Mouse (Mus musculus) limb, embryonic 10.5 days (tissue): ENCODE results near the gene Wipf3. TPM values are rescaled to one million over a fixed set of nuclear protein-coding genes. Genes with fewer than 3 reads are reported as not detected.
A peak's percentile ranks its signal among the peaks of the same experiment; 100 is the strongest.

ENCODE experiments used
- DNase-seq: peaks from one replicate; pipeline ENCODE4 v3.0.0-alpha.2; 2017; ENCODE audit warnings: low spot score
- H3K27ac ChIP-seq: fragments of 300-500 bp; sonication (generic); 2 replicates; pipeline ENCODE4 v1.5.1; 2016; ENCODE audit warnings: mild to moderate bottlenecking
- H3K27me3 ChIP-seq: fragments of 300-500 bp; sonication (generic); 2 replicates; pipeline ENCODE4 v1.6.1; 2016; ENCODE audit warnings: low read depth, mild to moderate bottlenecking; ENCODE audit not compliant: poor library complexity, severe bottlenecking
- H3K36me3 ChIP-seq: fragments of 300-500 bp; sonication (generic); 2 replicates; pipeline ENCODE4 v1.6.1; 2016; ENCODE audit warnings: mild to moderate bottlenecking, moderate library complexity
- H3K4me1 ChIP-seq: fragments of 300-500 bp; sonication (generic); 2 replicates; pipeline ENCODE4 v1.6.1; 2016
- H3K4me3 ChIP-seq: fragments of 300-500 bp; sonication (generic); 2 replicates; pipeline ENCODE4 v1.5.1; 2016; ENCODE audit warnings: mild to moderate bottlenecking, moderate library complexity
- H3K9me3 ChIP-seq: fragments of 300-500 bp; sonication (generic); replicated peaks from 2 replicates; pipeline ENCODE4 v1.6.1; 2016; ENCODE audit warnings: mild to moderate bottlenecking
- WGBS: fragments of 180-500 bp; shearing (Covaris S2); methylation state at CpG from one replicate; pipeline ENCODE4 v1.1.7; 2016; 5-methylcytosine and 5-hydroxymethylcytosine counted together
- polyA plus RNA-seq: library from polyadenylated mRNA; unstranded; fragments of >200 nt; fragmentation: Nextera tagmentation; extraction: Ambion mirVana; gene quantifications from 2 replicates; pipeline ENCODE4 v1.2.1, GENCODE M21; 2016

The Wipf3 gene
- polyA plus RNA-seq, 1 experiment from 2014 or later, result 1.0 TPM

DNA sequence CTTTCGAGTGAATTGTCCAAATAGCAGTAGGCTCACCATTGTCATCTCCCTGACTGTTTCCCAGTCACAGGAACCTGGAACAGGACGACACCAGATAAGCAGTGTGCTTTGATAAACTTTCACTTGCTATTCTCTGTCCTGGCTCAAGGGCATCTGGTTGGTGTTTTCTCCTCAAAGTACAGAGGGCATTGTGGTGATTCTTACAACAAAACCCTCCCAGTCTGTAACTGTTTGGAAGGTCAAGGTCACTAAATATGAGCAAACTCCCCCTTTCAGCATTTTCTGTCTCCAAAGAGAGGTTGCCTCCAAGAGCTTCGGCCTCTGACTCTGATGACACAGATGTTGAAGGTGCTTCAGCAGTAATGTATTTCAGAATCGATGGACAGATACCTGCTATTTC, 35.5 kb downstream of the Wipf3 start:
- H3K27ac ChIP-seq, result no peak overlapping the region
- DNase-seq, result no peak
- no peaks in the 10 kb centered on the region for H3K4me1 ChIP-seq
- no peaks in the 10 kb centered on the region for H3K36me3 ChIP-seq
- H3K4me3 ChIP-seq, result no peak overlapping the region
- H3K27me3 ChIP-seq, result no peaks in the 10 kb centered on the region
- 85% methylated on average over 4 of the region's 4 CpGs for WGBS
- H3K9me3 ChIP-seq, result no peaks in the 10 kb centered on the region

DNA sequence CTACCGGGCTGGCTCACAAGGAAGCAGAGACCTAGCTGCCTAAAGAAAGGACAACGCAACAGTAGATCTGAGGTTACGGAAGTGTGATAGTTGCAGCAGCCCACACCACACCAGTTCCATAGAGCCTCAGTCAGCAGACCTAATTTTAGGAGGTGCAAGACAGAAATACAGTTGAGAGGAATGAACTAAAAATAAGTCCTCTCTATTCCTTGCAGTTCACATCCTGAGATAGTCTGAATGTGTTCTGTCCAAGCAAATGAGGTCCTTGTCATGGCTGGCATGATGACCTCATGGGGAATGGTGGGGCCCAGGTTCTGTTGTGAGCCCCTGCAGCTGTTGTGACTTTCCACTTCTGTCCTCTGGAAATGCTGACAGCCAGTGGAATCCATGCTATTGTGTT, 38.0 kb downstream of the Wipf3 start:
- Histone ChIP-seq H3K9me3 (no peaks in the 10 kb centered on the region), H3K4me1 (no peaks in the 10 kb centered on the region), H3K27ac (no peak overlapping the region), H3K4me3 (no peak overlapping the region), H3K36me3 (no peaks in the 10 kb centered on the region), H3K27me3 (no peaks in the 10 kb centered on the region)
- 91% methylated on average over 3 of the region's 3 CpGs for WGBS
- DNase-seq, result no peak

DNA sequence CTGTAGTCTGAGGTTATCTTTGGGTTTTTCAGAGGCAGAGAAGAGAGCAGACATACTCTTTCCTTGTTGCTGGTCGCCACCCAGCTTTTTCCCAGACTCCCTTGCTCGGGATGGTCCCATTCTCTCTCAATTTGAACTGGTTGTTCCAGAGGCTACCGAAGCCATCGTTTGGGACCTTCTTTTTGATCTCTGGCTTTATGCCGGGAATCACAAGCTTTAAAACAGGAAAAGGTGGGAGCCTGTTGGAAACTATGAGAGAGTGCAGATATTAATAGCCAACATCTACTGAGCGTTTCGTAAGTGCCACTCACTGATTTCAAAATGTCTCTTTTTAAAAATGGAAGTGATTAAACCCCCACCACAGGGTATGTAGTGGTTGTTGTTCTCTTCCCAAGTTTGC, 42.5 kb downstream of the Wipf3 start:
- WGBS, result 85% methylated on average over 7 of the region's 7 CpGs
- Histone ChIP-seq H3K27ac (no peak overlapping the region), H3K4me1 (peaks cover 11% of the 10 kb centered on the region; the same call in 1 of the 2 replicates), H3K36me3 (no peaks in the 10 kb centered on the region), H3K4me3 (no peak overlapping the region), H3K9me3 (no peaks in the 10 kb centered on the region), H3K27me3 (no peaks in the 10 kb centered on the region)
- DNase-seq, result no peak

DNA sequence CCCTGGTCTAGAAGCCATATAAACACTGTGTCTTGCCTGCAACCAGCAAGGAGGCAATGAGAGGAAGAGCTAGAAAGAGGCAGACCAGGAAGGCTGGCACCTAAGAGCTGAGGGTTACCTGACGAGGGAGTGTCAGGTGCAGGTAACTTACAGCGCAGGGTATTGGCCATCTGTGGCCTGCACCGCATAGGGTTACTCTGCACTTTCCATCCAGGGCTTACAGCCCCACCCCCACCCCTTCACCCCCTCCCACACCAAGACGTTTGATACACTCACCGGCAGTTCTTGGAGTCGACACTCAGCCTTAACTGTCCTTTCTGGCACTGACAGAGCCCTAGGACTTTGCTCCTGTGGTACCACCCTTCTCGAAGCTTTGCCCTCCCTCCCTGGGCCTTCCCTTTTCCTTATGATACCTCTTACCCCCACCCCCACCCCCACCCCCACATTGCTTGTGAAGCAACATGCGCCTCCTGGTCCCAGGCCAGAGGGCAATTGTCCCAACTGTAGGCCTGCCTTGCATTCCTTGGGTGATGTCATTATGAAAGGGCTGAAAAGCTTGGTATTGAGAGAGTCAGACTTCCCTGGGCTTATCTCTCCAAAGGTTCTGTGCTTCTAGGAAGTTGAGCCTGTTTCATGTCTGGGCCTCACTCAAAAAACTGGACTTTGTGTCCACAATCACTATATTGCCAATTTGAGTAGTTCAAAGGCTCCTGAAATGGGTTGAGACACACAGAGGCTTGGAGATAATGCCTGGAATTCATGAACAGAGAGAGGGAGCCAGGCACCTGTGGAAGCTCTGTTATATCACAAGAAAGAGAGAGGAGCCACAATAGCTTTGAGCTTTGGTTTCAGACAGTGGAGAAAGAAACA, 43.7 kb downstream of the Wipf3 start:
- no peaks in the 10 kb centered on the region for H3K36me3 ChIP-seq
- peaks cover 13% of the 10 kb centered on the region; the same call in 1 of the 2 replicates for H3K4me1 ChIP-seq
- no peak overlapping the region for H3K27ac ChIP-seq
- DNase-seq, result no peak
- H3K9me3 ChIP-seq, result no peaks in the 10 kb centered on the region
- 64% methylated on average over 8 of the region's 8 CpGs for WGBS
- no peaks in the 10 kb centered on the region for H3K27me3 ChIP-seq
- H3K4me3 ChIP-seq, result no peak overlapping the region

DNA sequence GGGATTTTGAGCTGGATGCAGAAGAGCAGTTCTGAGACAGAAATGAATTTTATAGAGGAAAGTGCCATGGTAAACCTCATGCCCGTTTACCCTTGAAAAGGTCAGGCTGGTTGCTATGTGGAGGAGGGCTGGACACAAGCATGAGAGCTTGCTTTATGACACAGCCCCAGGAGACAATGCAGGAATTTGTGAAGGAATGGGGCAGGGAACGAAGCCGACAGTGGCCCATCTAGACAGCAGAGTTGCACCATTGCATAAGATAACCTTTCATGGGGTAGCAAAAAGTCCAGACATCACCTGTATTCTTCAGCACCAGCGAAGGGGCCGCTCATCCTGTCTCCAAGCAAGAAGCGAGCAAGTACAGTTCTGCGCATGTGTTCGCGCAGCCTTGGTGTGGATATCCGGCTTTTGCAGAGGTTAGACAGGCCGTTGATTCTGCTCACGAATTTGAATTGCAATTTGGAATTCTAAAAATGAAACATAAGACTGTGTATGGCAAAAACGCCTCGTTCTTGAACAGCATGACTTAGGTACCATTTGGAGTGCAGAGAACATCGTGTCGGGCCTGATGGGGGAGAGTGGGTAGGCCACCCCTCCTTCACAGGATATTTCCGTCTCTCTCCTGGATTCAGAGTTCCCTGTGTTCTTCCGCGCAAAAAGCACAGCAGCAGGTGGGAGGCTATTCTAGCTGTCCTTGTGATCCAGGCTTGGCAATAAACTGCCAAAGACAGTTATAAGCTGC, 46.7 kb downstream of the Wipf3 start:
- Histone ChIP-seq H3K36me3 (no peaks in the 10 kb centered on the region), H3K27me3 (no peaks in the 10 kb centered on the region), H3K4me1 (peaks cover 13% of the 10 kb centered on the region; the same call in 1 of the 2 replicates), H3K9me3 (no peaks in the 10 kb centered on the region), H3K27ac (no peak overlapping the region), H3K4me3 (no peak overlapping the region)
- WGBS, result 91% methylated on average over 19 of the region's 19 CpGs
- DNase-seq, result no peak

DNA sequence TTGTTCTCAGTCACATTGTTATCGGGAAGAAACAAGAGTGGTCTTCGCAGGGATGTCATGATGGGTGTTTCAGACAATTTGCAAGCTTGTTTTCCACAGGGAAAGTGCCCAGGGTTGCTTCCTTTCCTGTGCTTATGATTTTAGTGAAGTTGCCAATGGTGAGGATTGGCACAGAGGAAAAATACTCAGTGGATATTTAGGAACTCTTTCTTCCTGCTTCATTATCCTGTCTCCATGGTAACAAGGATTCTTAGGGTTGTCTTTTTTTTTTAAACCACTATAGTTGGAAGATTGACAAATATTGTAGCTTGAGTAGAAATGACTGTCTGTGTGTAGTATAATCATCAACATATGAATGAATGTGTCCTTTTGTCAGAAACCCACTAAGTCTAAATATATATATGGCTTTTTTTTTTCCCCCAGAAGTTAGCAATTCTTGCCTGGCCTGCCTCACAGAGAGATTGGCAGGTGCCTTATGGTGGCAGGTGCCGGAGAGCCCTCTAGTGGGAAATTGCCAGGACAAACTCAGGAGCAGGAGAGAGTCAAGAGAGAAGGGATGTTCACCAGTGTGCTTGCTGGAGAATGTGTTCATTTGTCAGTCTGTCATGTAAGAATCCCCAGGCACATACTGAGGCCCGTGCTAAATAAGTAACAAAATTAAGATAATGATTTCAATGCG, 49.4 kb downstream of the Wipf3 start:
- H3K36me3 ChIP-seq, result no peaks in the 10 kb centered on the region
- H3K27ac ChIP-seq, result no peak overlapping the region
- peaks cover 13% of the 10 kb centered on the region; the same call in 1 of the 2 replicates for H3K4me1 ChIP-seq
- DNase-seq, result no peak
- H3K9me3 ChIP-seq, result no peaks in the 10 kb centered on the region
- 70% methylated on average over 5 of the region's 5 CpGs for WGBS
- peaks cover 9% of the 10 kb centered on the region; the same call in 1 of the 2 replicates for H3K27me3 ChIP-seq
- no peak overlapping the region for H3K4me3 ChIP-seq

DNA sequence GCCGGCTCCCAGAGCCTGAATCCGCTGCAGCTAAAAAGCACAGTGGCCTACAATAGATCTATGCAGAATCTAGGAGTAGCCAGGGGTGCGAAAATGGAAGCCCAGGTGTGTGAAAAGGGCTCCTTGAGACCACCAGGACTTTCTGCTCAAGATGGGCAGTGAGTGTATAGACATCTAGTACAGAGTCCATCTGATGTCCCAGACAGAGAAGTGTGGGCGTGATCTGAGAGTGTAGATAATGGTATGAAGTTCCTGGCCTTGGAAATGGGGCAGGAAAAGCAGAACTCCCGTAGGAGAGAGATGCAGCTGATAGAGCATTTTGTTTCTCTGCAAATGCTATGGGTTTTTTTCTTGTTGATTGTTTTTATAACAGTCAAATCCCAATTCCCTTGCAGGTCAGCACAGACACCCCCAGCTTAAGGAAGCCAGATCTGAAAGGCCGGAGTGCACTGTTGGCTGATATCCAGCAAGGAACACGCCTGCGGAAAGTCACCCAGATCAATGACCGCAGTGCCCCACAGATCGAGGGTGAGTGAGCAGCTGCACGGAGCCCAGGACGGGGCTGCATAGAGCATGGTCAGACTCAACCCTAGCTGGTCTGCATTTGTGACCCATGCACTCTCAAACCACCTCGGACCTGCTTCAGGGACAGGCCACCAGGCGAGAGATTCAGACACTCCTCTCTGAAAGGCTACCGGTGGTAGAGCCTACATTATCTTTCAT, 52.1 kb downstream of the Wipf3 start:
- Histone ChIP-seq H3K27ac (no peak overlapping the region), H3K9me3 (no peaks in the 10 kb centered on the region), H3K4me3 (no peak overlapping the region), H3K4me1 (peaks cover 27% of the 10 kb centered on the region), H3K27me3 (peaks cover 35% of the 10 kb centered on the region), H3K36me3 (no peaks in the 10 kb centered on the region)
- DNase-seq, result no peak
- 87% methylated on average over 15 of the region's 15 CpGs for WGBS

DNA sequence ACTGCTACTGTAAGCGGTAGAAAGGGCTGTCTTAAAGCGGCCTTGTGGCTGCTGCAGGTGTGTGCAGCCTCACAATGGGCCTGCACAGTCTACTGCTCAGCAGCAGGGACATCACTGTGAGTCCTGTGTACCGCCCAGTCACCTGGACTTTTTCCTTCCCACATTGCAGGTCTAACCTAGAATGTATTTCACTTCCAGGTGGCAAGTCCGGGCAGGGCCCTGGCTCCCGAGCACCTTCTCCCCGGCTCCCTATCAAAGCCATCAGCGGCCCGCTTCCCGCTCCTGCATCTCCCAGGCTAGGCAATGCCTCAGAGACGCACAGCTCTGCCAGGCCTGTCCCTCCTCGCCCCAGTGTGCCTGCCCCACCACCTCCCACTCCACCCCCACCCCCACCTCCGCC, 55.6 kb downstream of the Wipf3 start:
- DNase-seq, result peak; percentile 50
- Histone ChIP-seq H3K27me3 (peaks cover 45% of the 10 kb centered on the region), H3K4me1 (peaks cover 28% of the 10 kb centered on the region), H3K27ac (peak overlapping the region; percentile 71), H3K4me3 (peak overlapping the region; percentile 56), H3K9me3 (no peaks in the 10 kb centered on the region), H3K36me3 (no peaks in the 10 kb centered on the region)
- WGBS, result 12% methylated on average over 12 of the region's 12 CpGs

DNA sequence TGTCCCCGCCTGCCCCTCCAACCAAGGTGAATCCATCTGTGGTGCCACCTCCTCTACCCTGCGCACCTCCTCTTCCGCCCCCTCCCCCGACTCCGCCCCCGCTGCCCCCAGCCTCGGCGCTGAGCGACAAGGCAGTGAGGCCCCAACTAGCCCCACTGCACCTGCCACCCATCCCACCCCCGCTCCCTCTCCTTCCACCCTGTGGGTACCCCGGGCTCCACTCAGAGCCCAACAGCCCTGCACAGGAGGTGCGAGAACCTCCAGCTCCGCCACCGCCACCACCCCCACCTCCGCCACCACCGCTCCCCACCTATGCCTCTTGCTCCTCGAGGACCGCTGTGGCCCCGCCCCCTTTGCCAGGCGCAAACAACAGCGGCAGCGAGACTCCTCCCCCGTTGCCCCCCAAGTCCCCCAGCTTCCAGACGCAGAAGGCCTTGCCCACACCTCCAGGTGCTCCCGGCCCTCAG, 56.1 kb downstream of the Wipf3 start:
- Histone ChIP-seq H3K4me3 (peak overlapping the region; percentile 56), H3K9me3 (no peaks in the 10 kb centered on the region), H3K4me1 (peaks cover 28% of the 10 kb centered on the region), H3K36me3 (no peaks in the 10 kb centered on the region), H3K27me3 (peaks cover 45% of the 10 kb centered on the region), H3K27ac (peak overlapping the region; percentile 71)
- DNase-seq, result peak; percentile 54
- 2% methylated on average over 25 of the region's 25 CpGs for WGBS

DNA sequence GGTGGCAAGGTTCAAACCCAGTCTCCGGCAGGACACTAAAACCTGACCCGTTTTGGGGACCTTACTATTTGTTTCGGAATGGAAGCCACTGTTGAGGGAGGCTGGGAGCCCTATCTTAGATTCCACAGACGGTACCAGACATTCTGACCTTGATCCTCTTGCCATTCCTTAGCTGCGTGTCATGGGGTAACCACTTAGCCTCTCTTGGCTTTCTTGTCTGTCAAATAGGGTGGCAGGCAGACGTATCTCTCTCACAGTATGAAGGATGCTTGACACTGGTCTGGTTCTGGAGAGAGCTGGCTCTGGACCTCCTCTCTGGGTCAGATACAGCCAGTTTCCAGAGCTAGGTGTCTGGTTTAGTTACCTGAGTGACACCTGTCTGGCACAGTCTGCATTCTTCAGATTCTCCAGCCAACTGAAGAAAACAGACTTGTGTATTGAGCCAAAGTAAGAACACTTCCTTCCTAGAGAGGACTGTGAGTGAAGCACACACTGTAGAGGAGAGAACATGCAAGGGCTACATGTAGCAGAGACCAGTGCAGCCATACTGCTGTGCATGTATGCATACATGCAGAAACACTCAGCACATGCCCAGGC, 56.7 kb downstream of the Wipf3 start:
- Histone ChIP-seq H3K9me3 (no peaks in the 10 kb centered on the region), H3K27me3 (peaks cover 45% of the 10 kb centered on the region), H3K4me3 (peak overlapping the region; percentile 56), H3K4me1 (peaks cover 34% of the 10 kb centered on the region), H3K36me3 (no peaks in the 10 kb centered on the region), H3K27ac (peak overlapping the region; percentile 3; the same call in 1 of the 2 replicates)
- WGBS, result 20% methylated on average over 6 of the region's 6 CpGs
- DNase-seq, result no peak

DNA sequence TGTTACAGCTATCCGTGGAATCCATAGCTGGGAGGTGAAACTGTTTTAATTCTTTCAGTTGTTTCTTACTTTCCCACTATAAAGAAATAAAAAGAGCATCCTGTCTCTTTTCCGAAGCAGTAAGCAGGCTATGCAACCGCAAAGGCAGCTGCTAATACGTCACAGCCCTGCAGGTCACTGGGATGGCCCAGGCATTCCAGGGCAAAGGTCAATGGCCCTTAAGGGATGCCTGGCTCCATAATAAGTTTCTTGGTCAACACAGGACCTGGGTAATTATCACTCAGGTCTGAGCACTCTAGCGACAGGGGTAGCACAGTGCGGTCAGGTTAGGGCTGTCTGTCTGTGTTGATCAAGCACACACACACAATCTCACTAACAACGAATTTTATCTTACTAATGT, 61.7 kb downstream of the Wipf3 start:
- peaks cover 15% of the 10 kb centered on the region for H3K27me3 ChIP-seq
- H3K27ac ChIP-seq, result no peak overlapping the region
- peaks cover 19% of the 10 kb centered on the region for H3K4me1 ChIP-seq
- H3K36me3 ChIP-seq, result no peaks in the 10 kb centered on the region
- H3K9me3 ChIP-seq, result no peaks in the 10 kb centered on the region
- DNase-seq, result no peak
- H3K4me3 ChIP-seq, result no peak overlapping the region
- WGBS, result 31% methylated on average over 7 of the region's 7 CpGs

DNA sequence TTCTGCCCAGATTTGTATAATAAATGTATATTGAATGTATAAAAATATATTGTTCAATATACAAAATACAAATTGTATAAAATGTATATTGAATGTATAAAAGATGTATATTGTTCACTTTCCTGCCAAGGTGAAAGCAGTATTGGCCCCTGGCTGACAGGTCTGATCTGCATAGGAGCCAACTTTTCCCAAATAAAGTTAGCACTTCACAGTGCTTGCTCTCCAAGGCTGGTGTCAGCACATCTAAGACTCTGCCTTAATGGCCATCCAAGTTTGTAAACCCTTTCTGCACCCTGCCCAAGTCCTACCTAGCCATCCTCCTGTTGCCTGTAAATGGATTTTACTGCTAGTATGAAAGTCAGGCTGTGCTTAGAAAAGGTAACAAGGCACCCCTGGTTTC, 64.7 kb downstream of the Wipf3 start:
- Histone ChIP-seq H3K36me3 (no peaks in the 10 kb centered on the region), H3K4me1 (peaks cover 8% of the 10 kb centered on the region), H3K27ac (no peak overlapping the region), H3K4me3 (no peak overlapping the region), H3K9me3 (no peaks in the 10 kb centered on the region), H3K27me3 (no peaks in the 10 kb centered on the region)
- DNase-seq, result no peak
